Mouse (Mus musculus): ENCODE data around the gene Mylk3. TPM values are rescaled to one million over a fixed set of nuclear protein-coding genes. Genes with fewer than 3 reads are reported as not detected.

Gene Mylk3
- polyA plus RNA-seq, 1 experiment from 2014 or later = 1.7 TPM

- H3K4me2 ChIP-seq (replicated peaks; ENCODE audit: low read depth, low read length) = peak within 1 kb of the TSS; percentile 65
- no peaks in the 10 kb centered on the region for H3K9me3 ChIP-seq (ENCODE audit: low read length)
- peak within 1 kb of the TSS; percentile 99 for H3K27ac ChIP-seq (ENCODE audit: low read length)
- H3K36me3 ChIP-seq (ENCODE audit: insufficient read depth, low read length) = peaks cover 18% of the 10 kb centered on the region
- peaks cover 22% of the 10 kb centered on the region for H3K4me1 ChIP-seq (ENCODE audit: insufficient read depth, low read length)
- WGBS = under 1% methylated on average over 63 of the region's 63 CpGs
- peak within 1 kb of the TSS; percentile 77 for H3K9ac ChIP-seq (replicated peaks; ENCODE audit: low read length)
- no peaks in the 10 kb centered on the region for H3K27me3 ChIP-seq (ENCODE audit: insufficient read depth, low read length)
- peak; percentile 98 for ATAC-seq (ENCODE audit: low FRiP score, low TSS enrichment)
- peak within 1 kb of the TSS; percentile 66 for H3K4me3 ChIP-seq (ENCODE audit: low read length)
Measured at GRCm38 (mm10) chr8:85299434-85300077, 86.6 kb downstream of the Mylk3 start, which contains the start of the genes Orc6 and Vps35. Gene Orc6 (plus strand): TSS chr8:85299632. Gene Vps35 (minus strand): TSS chr8:85299802.

DNA sequence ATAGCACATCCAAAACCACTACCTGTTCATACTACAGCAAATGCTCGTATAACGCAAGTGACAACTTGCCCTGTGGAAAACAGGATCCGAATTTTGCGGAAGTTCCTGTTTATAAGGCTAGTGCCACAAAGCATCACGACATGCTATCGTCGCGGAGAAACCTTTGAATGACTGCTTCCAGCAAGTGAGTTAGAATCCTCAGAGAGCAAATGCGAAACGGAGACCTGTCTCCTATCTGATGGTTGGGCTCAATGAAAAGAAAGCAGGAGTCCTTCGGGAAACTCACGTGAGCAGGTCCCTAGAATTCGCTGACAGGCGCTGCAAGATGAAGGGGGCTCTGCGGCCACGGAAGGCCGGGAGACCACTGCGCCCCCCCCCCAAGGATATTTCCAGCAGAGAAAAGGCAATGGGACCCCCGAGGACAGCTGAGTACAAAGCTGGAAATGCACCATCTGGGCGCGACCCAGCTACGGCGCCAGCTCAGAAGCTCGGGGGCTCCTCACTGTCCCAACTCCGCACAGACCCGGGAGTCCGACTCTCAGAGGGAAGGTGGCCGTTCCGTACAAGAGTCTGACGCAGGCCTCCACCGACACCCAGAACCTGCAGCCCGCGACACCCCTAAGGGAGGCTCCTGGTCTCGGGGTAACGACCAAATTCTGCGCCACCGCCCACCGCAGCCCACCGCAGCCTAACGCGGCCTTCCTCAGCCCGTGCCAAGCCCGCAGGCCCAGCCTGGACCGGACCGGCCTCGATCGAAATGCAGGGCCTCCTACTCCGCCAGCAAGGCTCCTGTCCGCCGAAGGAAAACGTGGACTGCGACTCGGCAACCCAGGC is 87.3 kb downstream of the Mylk3 start:
- Histone ChIP-seq H3K9me3 (ENCODE audit: low read length) (no peaks in the 10 kb centered on the region), H3K4me3 (ENCODE audit: low read length) (peak overlapping the region; percentile 66), H3K36me3 (ENCODE audit: insufficient read depth, low read length) (peaks cover 17% of the 10 kb centered on the region), H3K9ac (replicated peaks; ENCODE audit: low read length) (peak overlapping the region; percentile 77), H3K4me1 (ENCODE audit: insufficient read depth, low read length) (peaks cover 22% of the 10 kb centered on the region), H3K27ac (ENCODE audit: low read length) (peak overlapping the region; percentile 99), H3K4me2 (replicated peaks; ENCODE audit: low read depth, low read length) (peak overlapping the region; percentile 65), H3K27me3 (ENCODE audit: insufficient read depth, low read length) (no peaks in the 10 kb centered on the region)
- 0% methylated on average over 53 of the region's 53 CpGs for WGBS
- peak; percentile 30 for ATAC-seq (ENCODE audit: low FRiP score, low TSS enrichment)

- no peaks in the 10 kb centered on the region for H3K27me3 ChIP-seq (ENCODE audit: insufficient read depth, low read length)
- H3K36me3 ChIP-seq (ENCODE audit: insufficient read depth, low read length) = peaks cover 42% of the 10 kb centered on the region
- no peaks in the 10 kb centered on the region for H3K9me3 ChIP-seq (ENCODE audit: low read length)
- ATAC-seq (ENCODE audit: low FRiP score, low TSS enrichment) = no peak
- no peak overlapping the region for H3K27ac ChIP-seq (ENCODE audit: low read length)
- H3K4me3 ChIP-seq (ENCODE audit: low read length) = no peak overlapping the region
- H3K4me2 ChIP-seq (replicated peaks; ENCODE audit: low read depth, low read length) = no peak overlapping the region
- H3K9ac ChIP-seq (replicated peaks; ENCODE audit: low read length) = no peak overlapping the region
- WGBS = 91% methylated on average over 1 of the region's 1 CpGs
- H3K4me1 ChIP-seq (ENCODE audit: insufficient read depth, low read length) = no peaks in the 10 kb centered on the region
Measured at GRCm38 (mm10) chr8:85286846-85287245, 99.3 kb downstream of the Mylk3 start.

Other genes with a start within 250 kb of the Mylk3 start
- gene Cks1brt, start 234.4 kb downstream of the Mylk3 start, polyA plus RNA-seq (2015; fragmentation: Nextera tagmentation; extraction: Ambion mirVana) = not detected in 2 replicates
- gene Olfr371, start 160.4 kb downstream of the Mylk3 start, polyA plus RNA-seq (2015; fragmentation: Nextera tagmentation; extraction: Ambion mirVana) = not detected in 2 replicates
- gene Orc6, start 86.7 kb downstream of the Mylk3 start, polyA plus RNA-seq (2015; fragmentation: Nextera tagmentation; extraction: Ambion mirVana) = 106 TPM in 2 replicates
- gene Vps35, start 86.5 kb downstream of the Mylk3 start, polyA plus RNA-seq (2015; fragmentation: Nextera tagmentation; extraction: Ambion mirVana) = 156 and 161 TPM in 2 replicates
- 38.8 and 40.3 TPM in 2 replicates for gene 4921524J17Rik, start 46.5 kb upstream of the Mylk3 start, polyA plus RNA-seq (2015; fragmentation: Nextera tagmentation; extraction: Ambion mirVana)
- 19.1 and 21.2 TPM in 2 replicates for gene Gpt2, start 106.2 kb upstream of the Mylk3 start, polyA plus RNA-seq (2015; fragmentation: Nextera tagmentation; extraction: Ambion mirVana)
- gene Dnaja2, start 169.0 kb upstream of the Mylk3 start, polyA plus RNA-seq (2015; fragmentation: Nextera tagmentation; extraction: Ambion mirVana) = 172 and 181 TPM in 2 replicates